Mouse (Mus musculus) ES-E14 (cell line): ENCODE results near the gene Mnt. TPM values are rescaled to one million over a fixed set of nuclear protein-coding genes. Genes with fewer than 3 reads are reported as not detected.

ENCODE experiments used
- DNase-seq: peaks from one replicate; pipeline ENCODE4 v3.0.0-alpha.2; 2013; ENCODE audit warnings: low read depth, low spot score
- H3K27ac ChIP-seq: 2 replicates; pipeline ENCODE4 v1.5.1; 2012; ENCODE audit warnings: low read depth, mild to moderate bottlenecking, low read length, moderate library complexity, mixed read lengths; ENCODE audit not compliant: poor library complexity, insufficient read depth, severe bottlenecking
- H3K36me3 ChIP-seq: 2 replicates; pipeline ENCODE4 v1.6.1; 2012; ENCODE audit warnings: mild to moderate bottlenecking, low read length, moderate library complexity, mixed read lengths; ENCODE audit not compliant: control insufficient read depth, poor library complexity, insufficient read depth, severe bottlenecking
- H3K4me1 ChIP-seq, 2 experiments: fragments of 150-350 bp in 1 of 2; sonication (generic) in 1 of 2; 2 replicates each; pipeline ENCODE4 v1.6.1; 2012; ENCODE audit warnings: low read length in 2 of 2, mild to moderate bottlenecking in 1 of 2, mixed read lengths in 1 of 2; ENCODE audit not compliant: control insufficient read depth in 2 of 2, insufficient read depth in 2 of 2, poor library complexity in 1 of 2
- H3K4me3 ChIP-seq, 2 experiments: fragments of 150-350 bp in 1 of 2; sonication (generic) in 1 of 2; 2 replicates each; pipeline ENCODE4 v1.5.1; 2012; ENCODE audit warnings: low read length in 2 of 2, low read depth in 1 of 2, mild to moderate bottlenecking in 1 of 2, mixed read lengths in 1 of 2; ENCODE audit not compliant: insufficient read depth in 1 of 2, poor library complexity in 1 of 2, severe bottlenecking in 1 of 2
- H3K9ac ChIP-seq: 2 replicates; pipeline ENCODE4 v1.6.1; 2012; ENCODE audit warnings: low read depth, mild to moderate bottlenecking, low read length, mixed read lengths; ENCODE audit not compliant: poor library complexity, insufficient read depth, severe bottlenecking
- H3K9me3 ChIP-seq: fragments of 150-350 bp; sonication (generic); 2 replicates; pipeline ENCODE4 v1.6.1; 2012; ENCODE audit warnings: low read depth, mild to moderate bottlenecking, low read length; ENCODE audit not compliant: control insufficient read depth, insufficient read depth
- CHD2 ChIP-seq: IDR thresholded peaks from 2 replicates; pipeline ENCODE4 v1.6.1; 2014; ENCODE audit warnings: mild to moderate bottlenecking, low read depth, low read length, inconsistent platforms
- HCFC1 ChIP-seq: IDR thresholded peaks from 2 replicates; pipeline ENCODE4 v1.6.1; 2012; ENCODE audit warnings: low read length, inconsistent platforms, borderline replicate concordance; ENCODE audit not compliant: insufficient read depth
- MAFK ChIP-seq: IDR thresholded peaks from 2 replicates; pipeline ENCODE4 v1.6.1; 2014; ENCODE audit warnings: mild to moderate bottlenecking, low read depth, low read length, inconsistent platforms; ENCODE audit not compliant: insufficient read depth
- ZC3H11A ChIP-seq: IDR thresholded peaks from 2 replicates; pipeline ENCODE4 v1.6.1; 2012; ENCODE audit warnings: low read depth, mild to moderate bottlenecking, inconsistent platforms, low read length, borderline replicate concordance
- ZNF384 ChIP-seq: IDR thresholded peaks from 2 replicates; pipeline ENCODE4 v1.6.1; 2012; ENCODE audit warnings: low read depth, low read length, inconsistent platforms
- in situ Hi-C, 2 experiments: fragments of 600-800 bp; cut with MboI; formaldehyde crosslinking; loops; one replicate each; pipeline ENCODE4 v1.15.1; 2025; ENCODE audit warnings: low sequenced_read_pairs in 2 of 2, inconsistent platforms in 1 of 2; ENCODE audit not compliant: unreplicated experiment in 2 of 2
- total RNA-seq: library from RNA; depleted of rRNA; stranded (reverse); fragments of 300-350 nt; gene quantifications from 2 replicates; pipeline ENCODE4 v1.2.3, GENCODE M21; 2012

The Mnt gene
- total RNA-seq, 1 experiment: 10.2 TPM

- H3K4me3 ChIP-seq: no peak overlapping the region
- TF ChIP-seq CHD2 (no peak), MAFK (no peak), ZNF384 (no peak), HCFC1 (no peak), ZC3H11A (no peak)
- H3K36me3 ChIP-seq: peaks cover 2% of the 10 kb centered on the region; the same call in 1 of the 2 replicates
- H3K27ac ChIP-seq: no peak overlapping the region
- H3K9ac ChIP-seq: no peak overlapping the region
- H3K9me3 ChIP-seq: no peaks in the 10 kb centered on the region
- H3K4me1 ChIP-seq: peaks cover 2 to 14% of the 10 kb centered on the region in 2 experiments; a peak in 2 of 4 replicates
- no peak for DNase-seq
- in situ Hi-C loops: no loop called here
Measured at GRCm38 (mm10) chr11:74826151-74826550, 4.6 kb upstream of the Mnt start.

- Histone ChIP-seq H3K4me3 (no peak overlapping the region), H3K9me3 (no peaks in the 10 kb centered on the region), H3K9ac (no peak overlapping the region), H3K4me1 (peaks cover 2 to 14% of the 10 kb centered on the region in 2 experiments; a peak in 2 of 4 replicates), H3K36me3 (peaks cover 2% of the 10 kb centered on the region; the same call in 1 of the 2 replicates), H3K27ac (no peak overlapping the region)
- no peak for DNase-seq
- in situ Hi-C loops: no loop called here
- no peak for TF ChIP-seq HCFC1
- no peak for TF ChIP-seq MAFK
- TF ChIP-seq ZNF384: no peak
- no peak for TF ChIP-seq CHD2
- TF ChIP-seq ZC3H11A: no peak
Measured at GRCm38 (mm10) chr11:74826702-74827101, 4.0 kb upstream of the Mnt start.

- Histone ChIP-seq H3K9me3 (no peaks in the 10 kb centered on the region), H3K4me3 (no peak overlapping the region), H3K36me3 (peaks cover 2% of the 10 kb centered on the region; the same call in 1 of the 2 replicates), H3K9ac (no peak overlapping the region), H3K4me1 (peaks cover 2 to 14% of the 10 kb centered on the region in 2 experiments; a peak in 2 of 4 replicates), H3K27ac (no peak overlapping the region)
- in situ Hi-C loops: no loop called here
- TF ChIP-seq ZNF384 (no peak), HCFC1 (no peak), ZC3H11A (no peak), MAFK (no peak), CHD2 (no peak)
- no peak for DNase-seq
Measured at GRCm38 (mm10) chr11:74827791-74828403, 2.8 kb upstream of the Mnt start.

GRCm38 (mm10) chr11:74828404-74828931, 2.3 kb upstream of the Mnt start:
- H3K9ac ChIP-seq: no peak overlapping the region
- no peak for DNase-seq
- no peak overlapping the region for H3K4me3 ChIP-seq
- no peak overlapping the region for H3K27ac ChIP-seq
- in situ Hi-C loops: no loop called here
- peaks cover 2% of the 10 kb centered on the region; the same call in 1 of the 2 replicates for H3K36me3 ChIP-seq
- H3K4me1 ChIP-seq: peaks cover 2 to 17% of the 10 kb centered on the region in 2 experiments; a peak in 3 of 4 replicates
- no peaks in the 10 kb centered on the region for H3K9me3 ChIP-seq
- no peak for TF ChIP-seq MAFK
- no peak for TF ChIP-seq ZNF384
- TF ChIP-seq CHD2: no peak
- no peak for TF ChIP-seq HCFC1
- TF ChIP-seq ZC3H11A: no peak
